ENCODE assay signal across 8 mouse cellular contexts in genomic region chr17:35812736-35813135, GRCm38 (mm10). TPM values are rescaled to one million over a fixed set of nuclear protein-coding genes. Genes with fewer than 3 reads are reported as not detected.
A peak's percentile ranks its signal among the peaks of the same experiment; 100 is the strongest.
DNase-seq lines count a peak whose midpoint lies in the region; ATAC-seq and TF ChIP-seq lines count a peak whose summit lies in the region.

No protein-coding gene starts in this region.

- no peaks in the 10 kb centered on the region for H3K27me3 ChIP-seq in heart, embryonic 12.5 days (replicated peaks)
- no peaks in the 10 kb centered on the region for H3K27me3 ChIP-seq in liver, adult 2 months (ENCODE audit: control insufficient read depth, insufficient read depth, low read length)

- no peak for TF ChIP-seq POLR2A in liver, adult 2 months (IDR thresholded peaks at IDR 0.05; ENCODE audit: extremely low read depth, insufficient read depth, low read length)

- no peaks in the 10 kb centered on the region for H3K36me3 ChIP-seq in heart, embryonic 12.5 days
- no peaks in the 10 kb centered on the region for H3K36me3 ChIP-seq in liver, adult 2 months (ENCODE audit: control insufficient read depth, insufficient read depth, low read length)
- H3K36me3 ChIP-seq in macrophage (ENCODE audit: inconsistent target): no peaks in the 10 kb centered on the region

- H3K4me2 ChIP-seq in heart, embryonic 12.5 days: peak overlapping the region; percentile 27; the same call in 1 of the 2 replicates

- no peaks in the 10 kb centered on the region for H3K79me2 ChIP-seq in liver, adult 2 months (ENCODE audit: control insufficient read depth, insufficient read depth, low read length)
- H3K79me2 ChIP-seq in macrophage (ENCODE audit: inconsistent target): no peaks in the 10 kb centered on the region

- 54% methylated on average over 6 of the region's 6 CpGs for WGBS in heart, embryonic 12.5 days
- 79% methylated on average over 6 of the region's 6 CpGs for WGBS in liver, adult 2 months
- WGBS in macrophage (ENCODE audit: missing documents): 58% methylated on average over 6 of the region's 6 CpGs

- H3K4me3 ChIP-seq in heart, embryonic 12.5 days: no peak overlapping the region
- no peak overlapping the region for H3K4me3 ChIP-seq in liver, adult 2 months (ENCODE audit: insufficient read depth, low read depth, low read length)
- H3K4me3 ChIP-seq in macrophage (ENCODE audit: inconsistent target): no peak overlapping the region

- H3K27ac ChIP-seq in heart, embryonic 12.5 days (ENCODE audit: poor library complexity, severe bottlenecking): peak overlapping the region; percentile 97
- peak overlapping the region; percentile 51 for H3K27ac ChIP-seq in liver, adult 2 months (replicated peaks; ENCODE audit: insufficient read depth, low read depth, low read length)
- H3K27ac ChIP-seq in macrophage: peak overlapping the region; percentile 86

- no peaks in the 10 kb centered on the region for H3K9me3 ChIP-seq in heart, embryonic 12.5 days (replicated peaks)

- 0 out of 2 replicates have a peak overlapping the region, but pooled peaks have one; percentile 21 for H3K9ac ChIP-seq in heart, embryonic 12.5 days
- H3K9ac ChIP-seq in liver, adult 2 months (ENCODE audit: low read depth, low read length): peak overlapping the region; percentile 22; the same call in 1 of the 2 replicates

- DNase-seq in heart, adult 8-10 months (ENCODE audit: low spot score): no peak
- no peak for DNase-seq in liver, adult 2 months (ENCODE audit: extremely low read depth, low read depth, low spot score)
- DNase-seq in liver: no peak
- peak; percentile 54 for DNase-seq in ZHBTc4 (ENCODE audit: low read depth, low spot score)
- no peak for DNase-seq in T-cell, adult 2 months (ENCODE audit: low spot score)

- peaks cover 64% of the 10 kb centered on the region for H3K4me1 ChIP-seq in heart, embryonic 12.5 days (replicated peaks)
- H3K4me1 ChIP-seq in liver, adult 2 months (ENCODE audit: control insufficient read depth, insufficient read depth, low read length): peaks cover 27% of the 10 kb centered on the region

- ATAC-seq in heart, embryonic 12.5 days (ENCODE audit: insufficient number of reproducible peaks, low FRiP score): 0 out of 2 replicates have a peak, but pooled peaks have one; percentile 10
- ATAC-seq in cerebellum, adult (ENCODE audit: insufficient number of reproducible peaks, low FRiP score, low TSS enrichment): no peak

- TF ChIP-seq CTCF in liver, adult 2 months (IDR thresholded peaks at IDR 0.05; ENCODE audit: low read depth, low read length): no peak

RNA-seq across cellular contexts. Expression of gene Ier3, which starts 8.7 kb away (rescaled TPM):
- 37.6 and 38.6 TPM in 2 replicates for polyA plus RNA-seq in heart, embryonic 12.5 days (2016; fragmentation: Nextera tagmentation; extraction: Ambion mirVana)
- total RNA-seq in heart, adult 8-10 months (2022): 10 to 100 TPM; 31.3 to 64.3 (median 38.9) TPM
- total RNA-seq in liver, adult 2 months (2014; rRNA removed): 0.92 and 0.94 TPM in 2 replicates
- polyA plus RNA-seq in liver, adult 2 months (2012; rRNA removed): 0.91 and 1.6 TPM in 2 replicates
- total RNA-seq in macrophage (2018; cell fraction: chromatin; rRNA removed): 100 to 1,000 TPM in 10 of 26 experiments, 10 to 100 TPM in 16; 31.1 to 248 (median 85.2) TPM
- total RNA-seq in macrophage (2018; cell fraction: cytosol; rRNA removed): 1,000 to 10,000 TPM in 1 of 26 experiments, 100 to 1,000 TPM in 17, 10 to 100 TPM in 8; 55.4 to 1,018 (median 242) TPM
- 100 to 1,000 TPM in 24 of 26 experiments, 10 to 100 TPM in 2; 54.3 to 647 (median 225) TPM for total RNA-seq in macrophage (2018; cell fraction: nucleus; rRNA removed)
- 20.7 to 61.5 TPM (median 37.3 TPM) in 3 replicates for polyA plus RNA-seq in macrophage (2018)

RNA-seq across cellular contexts. Expression of gene Flot1, which starts 10.3 kb away (rescaled TPM):
- polyA plus RNA-seq in heart, embryonic 12.5 days (2016; fragmentation: Nextera tagmentation; extraction: Ambion mirVana): 78.2 and 80.2 TPM in 2 replicates
- 100 to 1,000 TPM; 154 to 174 (median 157) TPM for total RNA-seq in heart, adult 8-10 months (2022)
- 18.0 and 19.5 TPM in 2 replicates for total RNA-seq in liver, adult 2 months (2014; rRNA removed)
- 19.6 and 26.7 TPM in 2 replicates for polyA plus RNA-seq in liver, adult 2 months (2012; rRNA removed)
- 100 to 1,000 TPM in 13 of 26 experiments, 10 to 100 TPM in 13; 29.5 to 202 (median 99.7) TPM for total RNA-seq in macrophage (2018; cell fraction: chromatin; rRNA removed)
- total RNA-seq in macrophage (2018; cell fraction: cytosol; rRNA removed): 10 to 100 TPM; 38.5 to 62.3 (median 49.4) TPM
- 100 to 1,000 TPM in 2 of 26 experiments, 10 to 100 TPM in 24; 20.3 to 134 (median 61.4) TPM for total RNA-seq in macrophage (2018; cell fraction: nucleus; rRNA removed)
- 42.9 to 64.8 TPM (median 56.1 TPM) in 3 replicates for polyA plus RNA-seq in macrophage (2018)

RNA-seq across cellular contexts. Expression of gene Tubb5, which starts 25.4 kb away (rescaled TPM):
- 743 and 773 TPM in 2 replicates for polyA plus RNA-seq in heart, embryonic 12.5 days (2016; fragmentation: Nextera tagmentation; extraction: Ambion mirVana)
- total RNA-seq in heart, adult 8-10 months (2022): 10 to 100 TPM; 65.2 to 94.6 (median 72.1) TPM
- 37.5 and 67.3 TPM in 2 replicates for total RNA-seq in liver, adult 2 months (2014; rRNA removed)
- polyA plus RNA-seq in liver, adult 2 months (2012; rRNA removed): 56.4 and 62.2 TPM in 2 replicates
- total RNA-seq in macrophage (2018; cell fraction: chromatin; rRNA removed): 100 to 1,000 TPM in 2 of 26 experiments, 10 to 100 TPM in 21, 1 to 10 TPM in 3; 6.5 to 144 (median 36.4) TPM
- total RNA-seq in macrophage (2018; cell fraction: cytosol; rRNA removed): 100 to 1,000 TPM; 196 to 602 (median 339) TPM
- total RNA-seq in macrophage (2018; cell fraction: nucleus; rRNA removed): 100 to 1,000 TPM in 17 of 26 experiments, 10 to 100 TPM in 9; 35.0 to 372 (median 132) TPM
- 187 to 603 TPM (median 205 TPM) in 3 replicates for polyA plus RNA-seq in macrophage (2018)

RNA-seq across cellular contexts. Expression of gene Mdc1, which starts 28.6 kb away (rescaled TPM):
- 21.6 and 25.0 TPM in 2 replicates for polyA plus RNA-seq in heart, embryonic 12.5 days (2016; fragmentation: Nextera tagmentation; extraction: Ambion mirVana)
- total RNA-seq in heart, adult 8-10 months (2022): 10 to 100 TPM; 11.5 to 12.8 (median 12.0) TPM
- 3.0 and 3.5 TPM in 2 replicates for total RNA-seq in liver, adult 2 months (2014; rRNA removed)
- 1.7 and 2.4 TPM in 2 replicates for polyA plus RNA-seq in liver, adult 2 months (2012; rRNA removed)
- total RNA-seq in macrophage (2018; cell fraction: chromatin; rRNA removed): 10 to 100 TPM in 23 of 26 experiments, 1 to 10 TPM in 3; 7.4 to 51.1 (median 30.4) TPM
- total RNA-seq in macrophage (2018; cell fraction: cytosol; rRNA removed): 10 to 100 TPM; 10.2 to 24.5 (median 18.6) TPM
- 10 to 100 TPM in 23 of 26 experiments, 1 to 10 TPM in 3; 9.1 to 73.1 (median 23.0) TPM for total RNA-seq in macrophage (2018; cell fraction: nucleus; rRNA removed)
- polyA plus RNA-seq in macrophage (2018): 12.5 to 32.8 TPM (median 22.9 TPM) in 3 replicates

RNA-seq across cellular contexts. Expression of gene Nrm, which starts 48.4 kb away (rescaled TPM):
- 48.9 and 50.7 TPM in 2 replicates for polyA plus RNA-seq in heart, embryonic 12.5 days (2016; fragmentation: Nextera tagmentation; extraction: Ambion mirVana)
- total RNA-seq in heart, adult 8-10 months (2022): 1 to 10 TPM; 1.7 to 2.9 (median 1.8) TPM
- 0.18 and 2.4 TPM in 2 replicates for total RNA-seq in liver, adult 2 months (2014; rRNA removed)
- 1.4 and 2.4 TPM in 2 replicates for polyA plus RNA-seq in liver, adult 2 months (2012; rRNA removed)
- 1 to 10 TPM in 12 of 26 experiments, under 1 TPM in 3, not detected in 11; 0.48 to 6.9 (median 1.9) TPM for total RNA-seq in macrophage (2018; cell fraction: chromatin; rRNA removed)
- total RNA-seq in macrophage (2018; cell fraction: cytosol; rRNA removed): 1 to 10 TPM; 4.5 to 9.2 (median 6.2) TPM
- 10 to 100 TPM in 4 of 26 experiments, 1 to 10 TPM in 22; 2.0 to 31.9 (median 4.7) TPM for total RNA-seq in macrophage (2018; cell fraction: nucleus; rRNA removed)
- polyA plus RNA-seq in macrophage (2018): 5.9 to 14.4 TPM (median 6.8 TPM) in 3 replicates
